Mouse (Mus musculus): ENCODE results near the gene Adgrf1.

Gene Adgrf1

GRCm38 (mm10) chr17:43363921-43364320 is 93.8 kb downstream of the Adgrf1 start:
- no peak for DNase-seq

DNA sequence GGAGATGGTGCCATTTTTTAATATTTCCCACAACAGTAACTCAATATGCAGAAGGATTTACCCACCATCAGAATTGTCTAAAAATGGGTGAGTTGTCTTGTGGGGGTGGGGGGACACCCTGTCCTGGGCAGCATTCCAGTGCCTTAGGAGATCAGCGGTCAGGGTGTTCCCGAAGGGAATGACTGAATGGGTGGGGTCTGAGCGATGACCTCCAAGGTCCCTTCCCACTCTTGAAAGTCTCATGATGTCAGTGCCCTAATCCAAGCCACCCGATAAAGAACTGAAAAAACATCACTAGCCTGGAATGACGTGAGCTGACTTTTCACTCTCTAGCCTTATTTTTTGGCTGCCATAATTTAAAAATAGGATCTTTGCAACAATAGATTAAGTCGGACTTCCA is 95.2 kb downstream of the Adgrf1 start:
- no peak for DNase-seq

DNA sequence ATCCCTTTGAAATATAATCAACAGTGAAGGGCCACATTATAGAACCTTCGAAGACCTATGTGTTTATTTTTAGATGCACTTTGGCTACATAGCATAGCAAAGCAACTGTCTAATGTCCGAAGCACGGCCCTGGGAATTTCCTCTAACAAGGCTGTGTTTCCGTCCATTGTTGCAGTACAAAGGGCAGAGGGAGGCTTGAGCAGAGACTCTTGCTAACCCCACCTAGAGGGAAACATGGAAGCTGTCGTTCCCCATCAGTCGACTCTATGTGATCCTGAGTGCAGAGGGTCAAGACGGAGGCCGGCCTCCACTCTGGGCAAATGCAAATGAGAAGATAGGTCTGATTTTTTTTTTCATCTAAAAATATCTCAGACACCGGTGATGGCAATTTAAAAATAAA is 96.4 kb downstream of the Adgrf1 start:
- DNase-seq = no peak

DNA sequence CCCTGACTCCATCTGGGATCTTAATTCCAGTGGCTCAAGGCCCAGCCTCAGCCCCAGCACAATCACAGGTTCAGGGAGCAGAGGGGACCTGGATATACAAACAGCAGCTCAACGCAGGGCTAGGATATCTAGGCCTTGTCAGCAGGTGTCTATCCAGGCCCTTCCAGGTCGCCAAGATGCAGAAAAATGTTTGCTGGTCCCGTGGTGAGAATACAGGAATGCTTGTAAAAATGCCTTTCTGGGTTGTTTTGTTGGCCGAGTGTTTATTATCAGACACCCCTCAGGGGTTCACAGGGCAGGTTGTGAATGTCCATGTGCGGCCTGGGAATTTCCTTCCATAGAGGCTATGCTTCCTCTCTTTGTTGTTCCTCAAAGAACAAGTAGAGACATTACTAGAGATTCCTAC is 98.0 kb downstream of the Adgrf1 start:
- DNase-seq = no peak

GRCm38 (mm10) chr17:43372604-43373003 is 102.5 kb downstream of the Adgrf1 start:
- no peak for DNase-seq

DNA sequence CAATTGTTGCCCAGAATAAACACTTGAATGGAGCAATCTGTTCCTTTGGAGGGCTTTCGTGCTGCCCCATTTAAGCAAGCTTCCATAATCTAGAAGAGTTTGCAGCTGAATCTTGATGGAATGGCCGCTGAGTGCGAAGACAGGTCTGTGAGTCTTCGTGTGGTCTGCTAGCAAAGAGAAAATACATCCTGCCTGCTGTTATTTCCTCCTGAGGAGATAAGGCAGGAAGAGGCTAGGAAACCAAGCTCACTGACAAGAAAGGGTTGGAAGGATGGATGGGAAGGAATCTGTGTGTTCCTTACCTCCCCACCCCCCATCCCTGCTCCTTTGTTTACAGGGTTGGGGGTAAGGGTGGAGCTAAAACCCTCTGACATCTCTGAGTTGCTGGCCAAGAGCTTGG is 103.9 kb downstream of the Adgrf1 start:
- DNase-seq = no peak

Data from cerebellum, adult 11 months (tissue).